Mouse (Mus musculus) Patski (cell line): Measurements from ENCODE around the gene Rps15. TPM values are rescaled to one million over a fixed set of nuclear protein-coding genes. Genes with fewer than 3 reads are reported as not detected.

Source experiments
- ATAC-seq: fragments of 100-300 bp; one replicate; pipeline ENCODE4 v1.8.0; 2021
- CTCF ChIA-PET: fragments of 350-600 bp; sonication (Branson Sonifier 250); formaldehyde crosslinking; loops from one replicate; lab custom pipeline; 2022; ENCODE audit warnings: inconsistent platforms; lab: Charles Lee
- POLR2A ChIA-PET: fragments of 350-600 bp; sonication (Branson Sonifier 250); formaldehyde crosslinking; loops from one replicate; lab custom pipeline; 2022; ENCODE audit warnings: antibody characterized with exemption, inconsistent platforms; lab: Charles Lee
- DNase-seq: peaks from one replicate; pipeline ENCODE4 v3.0.0-alpha.2; 2011; ENCODE audit warnings: low read depth, low spot score
- H3K27me3 ChIP-seq: fragments of 371-371 bp; one replicate; pipeline ENCODE4 v1.5.1; 2021
- CTCF ChIP-seq: fragments of 100-300 bp; IDR thresholded peaks from one replicate; pipeline ENCODE4 v1.5.1; 2021
- in situ Hi-C: fragments of 300-500 bp; cut with MboI; formaldehyde crosslinking; loops from 3 replicates; pipeline ENCODE4 v1.11.1; 2018; ENCODE audit warnings: low pct_unique_long_range_greater_than_20kb, mixed read lengths
- polyA plus RNA-seq: library from polyadenylated mRNA; unstranded; gene quantifications from one replicate; pipeline ENCODE4 v1.2.3, GENCODE M21; 2021

Gene Rps15
- polyA plus RNA-seq, 1 experiment from 2014 or later = 1,353 TPM

- ChIA-PET CTCF (no interaction called here), POLR2A (no interaction called here)
- no peak for DNase-seq
- ATAC-seq = no peak
- TF ChIP-seq CTCF = no peak
- in situ Hi-C loops = no loop called here
- no peaks in the 10 kb centered on the region for H3K27me3 ChIP-seq
Measured at GRCm38 (mm10) chr10:80299301-80299700, 7.0 kb downstream of the Rps15 start.

- ChIA-PET POLR2A (no interaction called here), CTCF (no interaction called here)
- no peaks in the 10 kb centered on the region for H3K27me3 ChIP-seq
- in situ Hi-C loops = no loop called here
- DNase-seq (no peak), ATAC-seq (no peak)
- no peak for TF ChIP-seq CTCF
Measured at GRCm38 (mm10) chr10:80299824-80300223, 7.6 kb downstream of the Rps15 start.

- H3K27me3 ChIP-seq = no peaks in the 10 kb centered on the region
Measured at GRCm38 (mm10) chr10:80300672-80301181, 8.5 kb downstream of the Rps15 start.

GRCm38 (mm10) chr10:80301256-80302081 lies 9.2 kb downstream of the Rps15 start:
- ChIA-PET POLR2A (interaction anchor here (1.0 kb wide), 1 partner anchor 12 kb away, joined by 3 read pairs; no protein-coding TSS in a partner anchor), CTCF (no interaction called here)
- ATAC-seq (no peak), DNase-seq (no peak)
- H3K27me3 ChIP-seq = no peaks in the 10 kb centered on the region
- TF ChIP-seq CTCF = no peak
- in situ Hi-C loops = no loop called here

More at GRCm38 (mm10) chr10:80300672-80301181, 8.5 kb downstream of the Rps15 start:
- no peak for DNase-seq
- POLR2A ChIA-PET = interaction anchor here (1.0 kb wide), 1 partner anchor 12 kb away, joined by 3 read pairs; no protein-coding TSS in a partner anchor
- ATAC-seq = no peak
- in situ Hi-C loops = no loop called here
- no peak for TF ChIP-seq CTCF
- CTCF ChIA-PET = no interaction called here

- no peak for ATAC-seq
- in situ Hi-C loops = no loop called here
- ChIA-PET POLR2A (no interaction called here), CTCF (no interaction called here)
- H3K27me3 ChIP-seq = no peaks in the 10 kb centered on the region
- no peak for DNase-seq
- TF ChIP-seq CTCF = no peak
Measured at GRCm38 (mm10) chr10:80302082-80302355, 9.8 kb downstream of the Rps15 start.

- no peak for TF ChIP-seq CTCF
- in situ Hi-C loops = no loop called here
Measured at GRCm38 (mm10) chr10:80302471-80302881, 10.2 kb downstream of the Rps15 start.

GRCm38 (mm10) chr10:80304458-80304857 lies 12.2 kb downstream of the Rps15 start:
- no peak for DNase-seq
- TF ChIP-seq CTCF = no peak
- no peaks in the 10 kb centered on the region for H3K27me3 ChIP-seq
- ATAC-seq = no peak
- POLR2A ChIA-PET = interaction anchor here (0.6 kb wide), 1 partner anchor 8 kb away, joined by 3 read pairs; no protein-coding TSS in a partner anchor
- in situ Hi-C loops = no loop called here
- CTCF ChIA-PET = no interaction called here

More at GRCm38 (mm10) chr10:80302471-80302881, 10.2 kb downstream of the Rps15 start:
- no peaks in the 10 kb centered on the region for H3K27me3 ChIP-seq
- CTCF ChIA-PET = no interaction called here
- POLR2A ChIA-PET = no interaction called here
- DNase-seq (no peak), ATAC-seq (no peak)

- ChIA-PET CTCF (no interaction called here), POLR2A (no interaction called here)
- no peaks in the 10 kb centered on the region for H3K27me3 ChIP-seq
- DNase-seq (no peak), ATAC-seq (no peak)
- TF ChIP-seq CTCF = no peak
- in situ Hi-C loops = no loop called here
Measured at GRCm38 (mm10) chr10:80304862-80305261, 12.6 kb downstream of the Rps15 start.

- CTCF ChIA-PET = no interaction called here
- POLR2A ChIA-PET = interaction anchor here (0.6 kb wide), 1 partner anchor 195 kb away, joined by 6 read pairs; no protein-coding TSS in a partner anchor
- no peaks in the 10 kb centered on the region for H3K27me3 ChIP-seq
- DNase-seq = no peak
- in situ Hi-C loops = no loop called here
- ATAC-seq = no peak
- no peak for TF ChIP-seq CTCF
Measured at GRCm38 (mm10) chr10:80311560-80311959, 19.3 kb downstream of the Rps15 start.

- no peak for TF ChIP-seq CTCF
- in situ Hi-C loops = no loop called here
- no peaks in the 10 kb centered on the region for H3K27me3 ChIP-seq
- ChIA-PET POLR2A (interaction anchor here (0.6 to 1.1 kb wide), 2 partner anchors 9 to 12 kb away, joined by 3 read pairs; no protein-coding TSS in a partner anchor), CTCF (interaction anchor here (1.3 kb wide), 1 partner anchor 29 kb away, joined by 3 read pairs; no protein-coding TSS in a partner anchor)
- ATAC-seq = no peak
- no peak for DNase-seq
Measured at GRCm38 (mm10) chr10:80312586-80313504, 20.6 kb downstream of the Rps15 start.
